18 mouse cellular contexts compared by ENCODE assay signal in the genomic region with DNA sequence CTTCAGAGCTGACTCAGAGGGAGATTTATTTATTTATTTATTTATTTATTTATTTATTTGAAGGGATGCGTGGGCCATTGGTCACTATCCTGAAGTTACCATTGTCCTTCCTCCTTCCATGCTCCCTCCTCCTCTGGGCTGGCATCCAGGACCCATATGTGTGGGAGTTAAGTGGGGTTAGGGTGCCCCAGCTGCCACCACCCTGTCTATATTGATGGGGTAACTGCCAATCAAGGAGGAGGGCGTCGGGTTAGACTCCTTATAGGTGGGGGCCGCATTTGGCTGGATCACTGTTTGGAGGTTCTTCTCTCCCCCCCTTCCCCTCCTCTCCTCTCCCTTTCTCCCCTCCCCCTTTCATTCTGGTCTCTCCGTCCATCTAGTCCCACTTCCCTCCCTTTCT. TPM values are rescaled to one million over a fixed set of nuclear protein-coding genes. Genes with fewer than 3 reads are reported as not detected.
DNase-seq lines count a peak whose midpoint lies in the region; ATAC-seq and TF ChIP-seq lines count a peak whose summit lies in the region.
"Had no signal": no experiment of that assay in that cellular context is flagged by ENCODE, and none has a peak within 500 bp of the region (broad histone marks: within the 10 kb centered on the region; RNA-seq: fewer than 3 reads in every experiment).

No protein-coding gene starts in this region.

- H3K27me3 ChIP-seq in stomach, embryonic 16.5 days (ENCODE audit: control insufficient read depth, insufficient read depth, low read length), result peaks cover 89% of the 10 kb centered on the region
- peaks cover 48% of the 10 kb centered on the region for H3K27me3 ChIP-seq in stomach, postnatal 0 days (ENCODE audit: control insufficient read depth, insufficient read depth, low read length)
- H3K27me3 ChIP-seq in midbrain, embryonic 12.5 days, result peaks cover 86% of the 10 kb centered on the region

- H3K4me3 ChIP-seq in stomach, embryonic 16.5 days (replicated peaks; ENCODE audit: low read length), result no peak overlapping the region
- no peak overlapping the region for H3K4me3 ChIP-seq in stomach, postnatal 0 days (ENCODE audit: low read depth, low read length)
- peak overlapping the region; percentile 56 for H3K4me3 ChIP-seq in midbrain, embryonic 12.5 days
- H3K4me3 ChIP-seq: heart, embryonic 12.5 days; left cerebral cortex, adult 2 months; liver, embryonic 12.5 days; stomach, embryonic 15.5 days had no signal

- TF ChIP-seq CTCF in stomach, postnatal 0 days (IDR thresholded peaks at IDR 0.05; ENCODE audit: low read depth), result no peak

- H3K4me1 ChIP-seq in stomach, embryonic 16.5 days (ENCODE audit: control insufficient read depth, insufficient read depth, low read length), result no peaks in the 10 kb centered on the region
- H3K4me1 ChIP-seq in stomach, postnatal 0 days (replicated peaks; ENCODE audit: control insufficient read depth, insufficient read depth), result no peaks in the 10 kb centered on the region
- peaks cover 58% of the 10 kb centered on the region for H3K4me1 ChIP-seq in midbrain, embryonic 12.5 days

- WGBS in stomach, embryonic 16.5 days, result 3% methylated on average over 5 of the region's 5 CpGs
- 2% methylated on average over 5 of the region's 5 CpGs for WGBS in stomach, postnatal 0 days
- 2% methylated on average over 5 of the region's 5 CpGs for whole genome bisulfite sequencing in midbrain, embryonic 12.5 days

- H3K9ac ChIP-seq in stomach, embryonic 16.5 days (ENCODE audit: low read length), result no peak overlapping the region
- H3K9ac ChIP-seq in stomach, postnatal 0 days (ENCODE audit: low read length), result no peak overlapping the region
- no peak overlapping the region for H3K9ac ChIP-seq in midbrain, embryonic 12.5 days (replicated peaks)
- H3K9ac ChIP-seq: embryonic facial prominence, embryonic 13.5 days; heart, embryonic 12.5 days; liver, embryonic 12.5 days; stomach, embryonic 15.5 days had no signal

- H3K4me2 ChIP-seq in stomach, embryonic 16.5 days (ENCODE audit: low read depth, low read length), result no peak overlapping the region
- H3K4me2 ChIP-seq in stomach, postnatal 0 days (replicated peaks; ENCODE audit: low read depth), result no peak overlapping the region
- H3K4me2 ChIP-seq in midbrain, embryonic 12.5 days (replicated peaks), result peak overlapping the region; percentile 52
- H3K4me2 ChIP-seq: heart, embryonic 12.5 days; liver, embryonic 12.5 days; stomach, embryonic 15.5 days had no signal

- H3K36me3 ChIP-seq in stomach, embryonic 16.5 days (ENCODE audit: control insufficient read depth, insufficient read depth, low read length), result no peaks in the 10 kb centered on the region
- no peaks in the 10 kb centered on the region for H3K36me3 ChIP-seq in stomach, postnatal 0 days (ENCODE audit: control insufficient read depth, insufficient read depth, low read length)
- no peaks in the 10 kb centered on the region for H3K36me3 ChIP-seq in midbrain, embryonic 12.5 days
- H3K36me3 ChIP-seq: embryonic facial prominence, embryonic 13.5 days; heart, embryonic 12.5 days; liver, embryonic 12.5 days; stomach, embryonic 15.5 days had no signal

- intact Hi-C loops in heart, postnatal 36 days (cut with DNase I), result no loop called here

- peak; percentile 77 for DNase-seq in cerebellum, adult 11-12 months
- DNase-seq in cerebellum, adult 8-10 months, result no peak
- DNase-seq in stomach, postnatal 0 days (ENCODE audit: low spot score), result no peak
- no peak for DNase-seq in right cerebral cortex, postnatal 10 days (ENCODE audit: low spot score in 2 of 2)
- DNase-seq in frontal cortex, postnatal 36 days (ENCODE audit: low spot score in 2 of 2), result no peak
- no peak for DNase-seq in heart, postnatal 36 days
- DNase-seq: adrenal gland, postnatal 14 days; gastrocnemius, postnatal 36 days; kidney, postnatal 4 days had no signal

- H3K27ac ChIP-seq in stomach, embryonic 16.5 days (ENCODE audit: low read length), result no peak overlapping the region
- no peak overlapping the region for H3K27ac ChIP-seq in stomach, postnatal 0 days (replicated peaks)
- peak overlapping the region; percentile 90 for H3K27ac ChIP-seq in midbrain, embryonic 12.5 days (replicated peaks)
- H3K27ac ChIP-seq: embryonic facial prominence, embryonic 13.5 days; left cerebral cortex, adult 2 months; liver, embryonic 12.5 days; stomach, embryonic 15.5 days had no signal

- no peaks in the 10 kb centered on the region for H3K9me3 ChIP-seq in stomach, embryonic 16.5 days (replicated peaks; ENCODE audit: control insufficient read depth, low read length)
- no peaks in the 10 kb centered on the region for H3K9me3 ChIP-seq in stomach, postnatal 0 days (ENCODE audit: control insufficient read depth, low read length)
- no peaks in the 10 kb centered on the region for H3K9me3 ChIP-seq in midbrain, embryonic 12.5 days
- H3K9me3 ChIP-seq: embryonic facial prominence, embryonic 13.5 days; heart, embryonic 12.5 days; liver, embryonic 12.5 days; stomach, embryonic 15.5 days had no signal

- TF ChIP-seq EP300 in stomach, postnatal 0 days (optimal IDR thresholded peaks at IDR 0.05), result no peak

- ATAC-seq in stomach, embryonic 16.5 days (ENCODE audit: insufficient read depth, low FRiP score), result peak; percentile 28; the same call in 1 of the 2 replicates
- ATAC-seq in stomach, postnatal 0 days (ENCODE audit: low FRiP score, low TSS enrichment), result no peak
- ATAC-seq in midbrain, embryonic 12.5 days (ENCODE audit: low FRiP score, low read depth), result no peak
- ATAC-seq: liver, embryonic 12.5 days; lung, postnatal 0 days had no signal

RNA-seq across cellular contexts. Expression of a gene that starts 0.7 kb away (rescaled TPM):
- polyA plus RNA-seq in stomach, embryonic 16.5 days (2015; fragmentation: Nextera tagmentation; extraction: Ambion mirVana), result not detected in 2 replicates
- not detected in 2 replicates for polyA plus RNA-seq in stomach, postnatal 0 days (2015; fragmentation: Nextera tagmentation; extraction: Ambion mirVana)
- 84.9 and 90.8 TPM in 2 replicates for polyA plus RNA-seq in midbrain, embryonic 12.5 days (2016; fragmentation: Nextera tagmentation; extraction: Ambion mirVana)
- total RNA-seq in heart, postnatal 36 days (2021), result not detected
- total RNA-seq: adrenal gland, postnatal 14 days; gastrocnemius, postnatal 36 days had no signal
- polyA plus RNA-seq: liver, embryonic 12.5 days; lung, postnatal 0 days; small intestine, adult 2 months had no signal

RNA-seq across cellular contexts. Expression of a gene that starts 58.2 kb away (rescaled TPM):
- 7.1 and 8.2 TPM in 2 replicates for polyA plus RNA-seq in stomach, embryonic 16.5 days (2015; fragmentation: Nextera tagmentation; extraction: Ambion mirVana)
- polyA plus RNA-seq in stomach, postnatal 0 days (2015; fragmentation: Nextera tagmentation; extraction: Ambion mirVana), result 5.3 and 6.7 TPM in 2 replicates
- polyA plus RNA-seq in midbrain, embryonic 12.5 days (2016; fragmentation: Nextera tagmentation; extraction: Ambion mirVana), result 11.5 and 13.1 TPM in 2 replicates
- 10 to 100 TPM; 14.0 to 17.9 TPM for total RNA-seq in heart, postnatal 36 days (2021)

Comparison
In these comparisons a context has a peak if more than half of its experiments do, and no peak if none do; other contexts are left out.
1. RNA of a gene that starts 0.7 kb away (polyA plus RNA-seq): 84.9 to 90.8 TPM in midbrain, embryonic 12.5 days; not detected in stomach, embryonic 16.5 days and not detected in stomach, postnatal 0 days; every median in the first group is over 10 times any median in the second.